Mouse (Mus musculus) heart, adult 9 months (tissue): Measurements from ENCODE around the gene Gm21616.
"Not testable (repeated sequence)": the region's sequence is repeated elsewhere in the genome, so short reads cannot be mapped to it uniquely, and the experiment has no call there.

Experiments used
- DNase-seq, 2 experiments: peaks; one replicate each; pipeline ENCODE4 v3.0.0; 2022; ENCODE audit warnings: low spot score in 2 of 2

The Gm21616 gene

DNA sequence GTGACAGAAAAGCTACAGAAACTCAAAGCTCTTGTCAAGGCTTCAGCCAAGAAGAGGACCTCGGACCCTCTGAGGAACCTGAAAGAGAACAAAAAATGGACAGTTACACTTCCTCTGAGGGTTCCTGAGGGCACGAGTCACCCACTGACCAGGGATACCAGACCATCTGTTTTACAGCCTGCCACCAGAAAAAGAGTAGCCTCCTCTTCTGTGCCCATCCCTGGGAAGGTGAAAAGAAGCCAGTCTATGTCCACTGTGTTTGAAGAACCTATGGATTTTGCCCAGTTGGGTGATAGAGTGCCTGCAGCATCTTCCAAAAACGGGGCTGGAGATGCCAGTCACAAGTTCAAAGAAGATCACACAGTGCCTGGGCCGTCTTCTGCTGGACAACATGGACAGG lies at the start of gene Gm21616:
TSS of gene Gm21616 (plus strand) at position 301 of the 400 bp plus-strand sequence.
- DNase-seq = not testable (repeated sequence)
